ENCODE assay signal across 7 mouse cellular contexts in the genomic region with DNA sequence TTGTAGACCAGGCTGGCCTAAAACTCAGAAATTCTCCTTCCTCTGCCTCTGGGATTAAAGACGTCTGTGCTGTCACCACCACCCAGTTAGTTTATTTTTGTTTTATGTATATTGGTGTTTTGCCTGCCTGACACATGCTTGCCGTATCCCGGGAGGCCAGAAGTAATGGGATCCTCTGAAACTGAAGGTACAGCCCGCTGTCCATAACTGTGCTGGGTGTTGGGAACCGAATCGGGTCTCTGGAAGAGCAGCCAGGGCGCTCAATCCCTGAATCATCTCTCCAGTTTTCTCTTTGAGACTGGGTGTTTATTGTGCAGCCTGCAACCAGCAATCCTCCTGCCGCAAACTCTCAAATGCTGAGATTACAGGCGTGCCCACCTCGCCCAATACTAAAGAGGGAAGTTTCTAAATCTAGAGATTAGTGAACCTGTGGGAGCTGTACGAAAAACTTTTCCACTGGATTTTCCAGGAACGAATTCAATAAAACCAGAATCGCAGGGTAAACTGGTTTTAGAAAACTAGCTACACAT. TPM values are rescaled to one million over a fixed set of nuclear protein-coding genes. Genes with fewer than 3 reads are reported as not detected.
DNase-seq lines count a peak whose midpoint lies in the region; ATAC-seq and TF ChIP-seq lines count a peak whose summit lies in the region.

No protein-coding gene starts in this region.

- peak overlapping the region; percentile 83 for H3K9ac ChIP-seq in heart, embryonic 12.5 days
- H3K9ac ChIP-seq in midbrain, postnatal 0 days (replicated peaks; ENCODE audit: low read length, poor library complexity, severe bottlenecking) = peak overlapping the region; percentile 78

- H3K4me2 ChIP-seq in heart, embryonic 12.5 days = peak overlapping the region; percentile 78
- H3K4me2 ChIP-seq in midbrain, postnatal 0 days (ENCODE audit: low read depth, low read length, poor library complexity, severe bottlenecking) = peak overlapping the region; percentile 83

- H3K9me3 ChIP-seq in heart, embryonic 12.5 days (replicated peaks) = no peaks in the 10 kb centered on the region
- H3K9me3 ChIP-seq in midbrain, postnatal 0 days (ENCODE audit: low read length) = no peaks in the 10 kb centered on the region

- WGBS in heart, embryonic 12.5 days = 6% methylated on average over 13 of the region's 13 CpGs
- 6% methylated on average over 13 of the region's 13 CpGs for WGBS in midbrain, postnatal 0 days

- TF ChIP-seq CTCF in cortical plate, adult 2 months (IDR thresholded peaks at IDR 0.05; ENCODE audit: extremely low read depth, insufficient read depth, low read length) = no peak
- TF ChIP-seq CTCF in midbrain, postnatal 0 days (IDR thresholded peaks at IDR 0.05) = no peak

- H3K4me1 ChIP-seq in cortical plate, adult 2 months (ENCODE audit: control insufficient read depth, insufficient read depth, low read length) = 0 out of 2 replicates have a peak, but pooled peaks cover 2% of the 10 kb centered on the region
- H3K4me1 ChIP-seq in heart, embryonic 12.5 days (replicated peaks) = peaks cover 18% of the 10 kb centered on the region; the same call in 1 of the 2 replicates
- peaks cover 9% of the 10 kb centered on the region; the same call in 1 of the 2 replicates for H3K4me1 ChIP-seq in midbrain, postnatal 0 days (ENCODE audit: insufficient read depth, low read length)

- peak overlapping the region; percentile 67 for H3K4me3 ChIP-seq in cortical plate, adult 2 months (ENCODE audit: insufficient read depth, low read length)
- H3K4me3 ChIP-seq in heart, embryonic 12.5 days = peak overlapping the region; percentile 64
- H3K4me3 ChIP-seq in midbrain, postnatal 0 days (ENCODE audit: low read depth, low read length) = peak overlapping the region; percentile 63

- no peak for ATAC-seq in heart, embryonic 12.5 days (ENCODE audit: insufficient number of reproducible peaks, low FRiP score)
- no peak for ATAC-seq in midbrain, postnatal 0 days (ENCODE audit: low FRiP score)

- TF ChIP-seq POLR2A in cortical plate, adult 2 months (IDR thresholded peaks at IDR 0.05; ENCODE audit: extremely low read depth, insufficient read depth, low read length) = no peak

- peak overlapping the region; percentile 77; the same call in 1 of the 2 replicates for H3K27ac ChIP-seq in cortical plate, adult 2 months (ENCODE audit: insufficient read depth, low read length)
- H3K27ac ChIP-seq in heart, embryonic 12.5 days (ENCODE audit: poor library complexity, severe bottlenecking) = peak overlapping the region; percentile 98
- peak overlapping the region; percentile 99 for H3K27ac ChIP-seq in midbrain, postnatal 0 days (ENCODE audit: low read depth, low read length)

- no peaks in the 10 kb centered on the region for H3K36me3 ChIP-seq in heart, embryonic 12.5 days
- no peaks in the 10 kb centered on the region; the same call in 1 of the 2 replicates for H3K36me3 ChIP-seq in midbrain, postnatal 0 days (ENCODE audit: insufficient read depth, low read length)

- DNase-seq in ovary, postnatal 36 days (ENCODE audit: low spot score) = peak; percentile 28
- DNase-seq in ovary, adult 18-20 months (ENCODE audit: low spot score) = no peak
- DNase-seq in kidney, postnatal 25 days = peak; percentile 12 to 35
- DNase-seq in midbrain, postnatal 0 days (ENCODE audit: low spot score) = no peak
- DNase-seq in layer of hippocampus, postnatal 36 days = no peak

- H3K27me3 ChIP-seq in heart, embryonic 12.5 days (replicated peaks) = no peaks in the 10 kb centered on the region
- H3K27me3 ChIP-seq in midbrain, postnatal 0 days (ENCODE audit: insufficient read depth, low read length) = no peaks in the 10 kb centered on the region

RNA-seq across cellular contexts. Expression of a gene that starts 0.4 kb away (rescaled TPM):
- polyA plus RNA-seq in cortical plate, adult 2 months (2012; rRNA removed) = 11.5 TPM in 2 replicates
- polyA plus RNA-seq in heart, embryonic 12.5 days (2016; fragmentation: Nextera tagmentation; extraction: Ambion mirVana) = 23.9 and 24.0 TPM in 2 replicates
- total RNA-seq in midbrain, postnatal 0 days (2014; rRNA removed) = 5.2 and 10.7 TPM in 2 replicates
- 10.1 and 13.0 TPM in 2 replicates for polyA plus RNA-seq in midbrain, postnatal 0 days (2015; fragmentation: Nextera tagmentation; extraction: Ambion mirVana)
- total RNA-seq in layer of hippocampus, postnatal 36 days (2021) = 10 to 100 TPM; 27.4 to 31.7 TPM

RNA-seq across cellular contexts. Expression of a gene that starts 4.3 kb away (rescaled TPM):
- polyA plus RNA-seq in cortical plate, adult 2 months (2012; rRNA removed) = 26.9 and 27.1 TPM in 2 replicates
- 13.5 and 13.6 TPM in 2 replicates for polyA plus RNA-seq in heart, embryonic 12.5 days (2016; fragmentation: Nextera tagmentation; extraction: Ambion mirVana)
- 32.3 and 38.6 TPM in 2 replicates for total RNA-seq in midbrain, postnatal 0 days (2014; rRNA removed)
- polyA plus RNA-seq in midbrain, postnatal 0 days (2015; fragmentation: Nextera tagmentation; extraction: Ambion mirVana) = 33.8 and 34.3 TPM in 2 replicates
- total RNA-seq in layer of hippocampus, postnatal 36 days (2021) = 10 to 100 TPM; 19.8 to 20.6 TPM

RNA-seq across cellular contexts. Expression of a gene that starts 42.8 kb away (rescaled TPM):
- 51.9 and 54.9 TPM in 2 replicates for polyA plus RNA-seq in cortical plate, adult 2 months (2012; rRNA removed)
- 81.1 and 85.4 TPM in 2 replicates for polyA plus RNA-seq in heart, embryonic 12.5 days (2016; fragmentation: Nextera tagmentation; extraction: Ambion mirVana)
- 27.4 and 39.0 TPM in 2 replicates for total RNA-seq in midbrain, postnatal 0 days (2014; rRNA removed)
- 13.3 and 15.3 TPM in 2 replicates for polyA plus RNA-seq in midbrain, postnatal 0 days (2015; fragmentation: Nextera tagmentation; extraction: Ambion mirVana)
- 10 to 100 TPM; 63.9 to 78.5 TPM for total RNA-seq in layer of hippocampus, postnatal 36 days (2021)

RNA-seq across cellular contexts. Expression of a gene that starts 48.7 kb away (rescaled TPM):
- 55.4 and 56.5 TPM in 2 replicates for polyA plus RNA-seq in cortical plate, adult 2 months (2012; rRNA removed)
- 27.6 and 29.8 TPM in 2 replicates for polyA plus RNA-seq in heart, embryonic 12.5 days (2016; fragmentation: Nextera tagmentation; extraction: Ambion mirVana)
- 14.8 and 14.9 TPM in 2 replicates for total RNA-seq in midbrain, postnatal 0 days (2014; rRNA removed)
- 11.2 and 11.9 TPM in 2 replicates for polyA plus RNA-seq in midbrain, postnatal 0 days (2015; fragmentation: Nextera tagmentation; extraction: Ambion mirVana)
- 10 to 100 TPM; 68.7 to 72.1 TPM for total RNA-seq in layer of hippocampus, postnatal 36 days (2021)

RNA-seq across cellular contexts. Expression of a gene that starts 56.7 kb away (rescaled TPM):
- 56.4 and 57.2 TPM in 2 replicates for polyA plus RNA-seq in cortical plate, adult 2 months (2012; rRNA removed)
- polyA plus RNA-seq in heart, embryonic 12.5 days (2016; fragmentation: Nextera tagmentation; extraction: Ambion mirVana) = 71.8 and 75.3 TPM in 2 replicates
- total RNA-seq in midbrain, postnatal 0 days (2014; rRNA removed) = 41.0 and 54.5 TPM in 2 replicates
- polyA plus RNA-seq in midbrain, postnatal 0 days (2015; fragmentation: Nextera tagmentation; extraction: Ambion mirVana) = 68.9 and 80.4 TPM in 2 replicates
- 100 to 1,000 TPM; 148 to 157 TPM for total RNA-seq in layer of hippocampus, postnatal 36 days (2021)

Comparison
In these comparisons a context has a peak if more than half of its experiments do, and no peak if none do; other contexts are left out.
1. DNase-seq: peak in ovary, postnatal 36 days (single experiment) and kidney, postnatal 25 days (2 of 2); none in ovary, adult 18-20 months (single experiment), midbrain, postnatal 0 days (single experiment) and layer of hippocampus, postnatal 36 days (0 of 2).
2. Peak in every context shown above with its lines, with median percentiles within 50 percentile points of each other: H3K27ac ChIP-seq and H3K4me3 ChIP-seq.